Mouse (Mus musculus): ENCODE measurements around the gene Ifna5.

Gene Ifna5

GRCm38 (mm10) chr4:88863309-88863708 lies 28.0 kb downstream of the Ifna5 start:
- DNase-seq (ENCODE audit: low spot score in 2 of 2) = no peak

DNA sequence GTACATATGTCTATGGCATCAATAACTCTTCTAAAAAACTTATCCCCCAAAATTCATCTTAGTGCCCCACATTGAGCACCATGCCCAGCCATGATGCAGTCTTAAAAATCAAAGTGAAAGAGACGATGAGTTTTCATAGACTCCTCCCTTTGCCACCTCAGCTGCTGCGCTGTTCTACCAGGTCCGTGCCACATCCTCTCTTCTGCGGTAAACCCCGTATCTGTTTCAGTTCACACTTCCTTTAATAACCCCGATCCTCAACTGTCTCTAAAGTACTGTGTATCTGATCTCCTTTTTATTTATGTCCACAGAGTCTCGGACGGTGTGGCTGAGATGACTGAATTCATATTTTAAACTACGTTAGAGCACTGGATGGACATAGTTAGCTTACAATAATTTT lies 29.3 kb downstream of the Ifna5 start:
- DNase-seq (ENCODE audit: low spot score in 2 of 2) = no peak

- DNase-seq (ENCODE audit: low spot score in 2 of 2) = no peak
Observed at GRCm38 (mm10) chr4:88865011-88865569, 29.8 kb downstream of the Ifna5 start.

DNA sequence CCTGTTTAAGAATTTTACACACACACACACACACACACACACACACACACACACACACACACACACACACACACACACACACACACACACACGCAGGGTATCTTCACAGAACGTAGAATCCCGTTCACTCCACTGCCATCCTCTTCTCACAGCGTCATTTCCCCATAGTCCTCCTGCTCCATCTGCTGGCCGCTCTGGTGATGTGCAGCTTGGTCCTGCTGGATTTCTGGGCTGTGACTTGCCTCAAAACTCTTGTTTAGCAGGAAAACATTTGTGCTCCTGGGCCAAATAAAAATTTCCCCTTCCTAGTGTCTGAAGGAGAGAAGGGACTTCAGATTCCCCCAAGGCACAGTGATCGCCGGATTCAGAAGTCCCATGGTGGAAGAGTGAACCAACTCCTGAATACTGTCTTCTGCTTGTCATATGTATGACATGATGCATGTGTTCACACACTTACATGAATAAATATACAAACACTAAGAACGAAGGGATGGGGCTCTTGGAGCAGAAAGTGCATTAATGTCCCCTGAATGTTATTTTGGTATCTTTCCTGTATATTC lies 32.1 kb downstream of the Ifna5 start:
- peak in 1 of 2 experiments; percentile 77 for DNase-seq (ENCODE audit: low spot score in 2 of 2)

DNA sequence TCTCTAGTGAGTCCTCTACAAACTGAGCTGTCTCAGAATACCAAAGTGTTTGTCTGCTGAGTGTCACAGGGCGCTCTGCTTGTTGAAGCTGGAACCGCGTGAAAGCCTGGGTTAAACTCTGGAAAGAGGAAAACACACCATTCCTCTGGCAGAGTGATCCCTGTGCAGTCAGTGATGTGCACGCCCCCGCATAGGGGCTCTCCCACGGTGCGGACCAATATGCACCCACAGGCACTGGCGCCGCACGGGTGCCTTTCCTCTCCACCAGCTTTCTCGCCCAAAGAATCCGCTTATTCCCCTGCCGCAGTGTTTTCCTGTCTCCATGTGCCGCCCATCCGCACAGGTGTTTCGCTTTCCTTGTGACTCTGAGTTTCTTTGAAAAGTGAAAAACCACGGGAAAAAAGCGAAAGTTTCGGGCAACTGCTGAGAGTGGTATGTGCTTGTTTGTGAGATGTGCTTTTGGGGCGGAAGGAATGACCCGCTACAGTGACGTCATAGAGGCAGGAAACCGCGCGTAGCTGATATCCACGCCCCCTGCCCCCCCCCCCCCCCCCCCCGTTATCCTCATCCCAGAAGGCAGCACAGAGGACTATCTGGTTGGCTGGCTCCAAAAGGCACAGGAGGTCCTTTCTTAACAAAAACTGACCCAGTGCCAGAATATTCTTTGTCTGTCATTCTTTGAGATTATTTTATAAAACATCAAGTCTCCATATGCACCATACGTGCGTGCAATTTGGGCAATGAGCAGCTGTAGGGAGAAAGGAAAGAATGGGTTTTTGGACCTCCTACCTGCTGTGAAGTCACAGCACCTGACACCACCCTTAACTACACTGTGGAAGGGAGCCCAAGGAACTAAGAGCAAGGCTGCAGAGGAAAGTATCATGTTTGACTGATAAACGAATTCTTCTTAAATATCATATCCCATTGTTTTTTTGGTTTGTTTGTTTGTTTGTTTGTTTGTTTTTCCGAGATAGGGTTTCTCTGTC lies 32.9 kb downstream of the Ifna5 start:
- no peak for DNase-seq (ENCODE audit: low spot score in 2 of 2)

- peak in 1 of 2 experiments; percentile 21 for DNase-seq (ENCODE audit: low spot score in 2 of 2)
Observed at GRCm38 (mm10) chr4:88872691-88873090, 37.4 kb downstream of the Ifna5 start.

DNA sequence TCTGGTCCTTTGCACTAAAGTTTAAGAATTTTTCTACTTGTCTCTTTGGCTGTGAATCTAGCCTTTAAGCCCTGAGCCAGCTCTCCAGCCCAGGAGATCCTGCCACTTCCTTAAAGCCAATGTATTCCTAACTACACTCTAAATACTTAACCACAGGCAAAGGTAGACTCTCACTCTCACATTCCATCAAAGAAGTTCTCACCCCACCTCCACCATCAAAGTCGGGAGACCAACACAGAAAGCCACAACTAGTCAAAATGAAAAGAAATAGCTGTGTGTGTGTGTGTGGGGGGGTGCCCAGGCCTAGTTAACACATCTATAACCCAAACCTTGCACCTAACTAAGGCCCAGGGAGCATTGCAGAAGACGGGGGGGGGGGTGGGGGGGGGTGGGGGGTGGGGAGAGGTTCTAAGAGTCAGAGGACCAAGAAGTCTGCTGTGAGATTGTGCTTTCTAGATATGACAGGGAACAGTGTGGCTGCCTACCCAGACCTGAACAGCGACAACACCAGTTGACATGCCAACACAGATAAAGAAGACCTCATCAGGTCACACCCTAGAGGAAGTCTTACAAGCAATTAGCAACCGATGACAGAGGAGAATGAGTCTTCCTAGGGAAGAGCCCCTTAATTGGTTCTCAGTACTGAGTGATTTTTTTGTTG lies 40.2 kb downstream of the Ifna5 start:
- DNase-seq (ENCODE audit: low spot score in 2 of 2) = no peak

DNA sequence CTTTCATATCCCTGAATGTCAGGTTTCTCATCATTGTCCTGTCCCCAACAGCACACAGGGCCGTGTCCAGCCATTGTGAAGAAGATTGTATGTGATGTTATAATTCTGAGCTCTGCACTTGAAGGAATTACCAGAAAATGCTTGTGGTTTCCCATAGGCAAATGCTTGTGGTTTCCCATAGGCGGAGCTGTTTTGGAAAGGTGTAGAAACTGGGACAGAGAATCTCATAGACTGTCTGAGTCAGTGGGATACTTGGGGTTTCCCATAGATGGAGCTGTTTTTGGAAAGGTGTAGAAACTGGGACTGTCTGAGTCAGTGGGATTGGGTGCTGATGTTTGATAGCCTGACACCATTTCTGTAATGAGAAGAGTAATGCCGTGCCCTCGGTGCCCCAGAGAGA lies 41.2 kb downstream of the Ifna5 start:
- no peak for DNase-seq (ENCODE audit: low spot score in 2 of 2)

DNA sequence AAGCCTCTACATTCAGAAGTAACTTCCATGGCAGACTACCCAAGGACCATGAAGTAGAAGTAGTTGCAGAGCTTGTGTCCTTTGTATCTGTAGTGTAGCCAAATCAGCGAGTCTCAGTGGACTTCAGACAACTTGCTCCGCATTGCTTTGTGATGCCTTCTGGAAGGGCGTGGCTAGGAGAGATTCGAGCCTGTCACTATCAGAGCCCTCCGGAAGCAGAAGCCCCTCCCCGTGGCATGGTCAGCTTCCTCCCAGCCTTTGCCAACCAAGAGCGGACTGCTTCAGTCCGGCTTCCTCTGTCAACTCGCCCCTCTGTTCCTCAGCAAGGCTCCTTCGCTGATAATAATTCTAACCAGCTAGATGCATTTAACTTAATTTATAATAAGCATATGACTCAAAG lies 42.9 kb downstream of the Ifna5 start:
- no peak for DNase-seq (ENCODE audit: low spot score in 2 of 2)

DNA sequence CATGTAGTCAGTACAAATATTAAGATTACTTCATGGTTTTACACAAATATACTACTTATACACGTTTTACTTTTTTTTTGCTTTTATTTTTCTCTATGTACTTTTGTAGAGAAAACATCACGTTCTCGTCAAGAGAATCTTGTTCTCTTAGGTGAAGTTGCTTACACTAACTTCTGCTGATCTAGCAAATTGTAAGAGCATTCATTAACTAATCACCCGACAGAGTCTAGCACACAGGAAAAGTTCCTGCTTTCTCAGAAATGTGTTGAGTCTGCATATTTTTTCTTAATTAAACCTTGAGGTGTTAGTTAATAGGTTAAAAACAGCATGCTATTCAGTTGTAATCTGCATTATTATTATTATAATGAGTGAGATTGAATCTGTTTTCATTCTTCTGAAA lies 43.4 kb downstream of the Ifna5 start:
- no peak for DNase-seq (ENCODE audit: low spot score in 2 of 2)

DNA sequence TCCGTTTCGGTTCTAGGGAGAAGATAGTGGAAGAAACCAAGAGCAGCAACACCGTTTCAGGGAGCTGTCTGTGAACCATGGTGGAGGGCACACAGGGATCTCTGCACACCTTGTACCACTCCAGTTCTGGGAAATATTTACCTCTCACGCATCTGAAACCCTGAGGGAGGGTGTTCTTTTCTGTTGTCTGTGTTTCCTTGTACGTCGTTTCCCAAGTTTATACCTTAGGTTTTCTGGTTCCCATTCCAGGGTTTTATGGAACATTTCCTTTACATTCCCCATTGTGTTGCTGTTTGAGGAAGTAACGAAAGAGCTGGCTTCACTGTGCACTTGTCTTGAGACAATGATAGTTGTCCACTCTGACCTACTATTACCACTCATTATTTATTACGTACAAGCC lies 44.8 kb downstream of the Ifna5 start, which contains the start of gene Ifne:
Ifne (minus strand) TSS at position 101 of the 400 bp plus-strand sequence.
- DNase-seq (ENCODE audit: low spot score in 2 of 2) = no peak
